Mouse (Mus musculus) forebrain, embryonic 15.5 days (tissue): ENCODE data around the gene Atg5. TPM values are rescaled to one million over a fixed set of nuclear protein-coding genes. Genes with fewer than 3 reads are reported as not detected.

Experiments used
- ATAC-seq: fragments of 200-750 bp; cut with Nextera tagmentation; replicated peaks from 2 replicates; pipeline ENCODE4 v1.8.0; 2017; ENCODE audit warnings: mild to moderate bottlenecking, moderate TSS enrichment, moderate library complexity
- H3K27ac ChIP-seq: fragments of 300-500 bp; sonication (generic); replicated peaks from 2 replicates; pipeline ENCODE4 v1.5.1; 2015; ENCODE audit warnings: mild to moderate bottlenecking, inconsistent platforms
- H3K27me3 ChIP-seq: fragments of 300-500 bp; sonication (generic); 2 replicates; pipeline ENCODE4 v1.6.1; 2015; ENCODE audit warnings: inconsistent platforms
- H3K36me3 ChIP-seq: fragments of 300-500 bp; sonication (generic); 2 replicates; pipeline ENCODE4 v1.6.1; 2015; ENCODE audit warnings: mild to moderate bottlenecking, inconsistent platforms
- H3K4me1 ChIP-seq: fragments of 300-500 bp; sonication (generic); 2 replicates; pipeline ENCODE4 v1.6.1; 2015; ENCODE audit warnings: inconsistent platforms
- H3K4me2 ChIP-seq: fragments of 300-500 bp; sonication (generic); replicated peaks from 2 replicates; pipeline ENCODE4 v1.6.1; 2015; ENCODE audit warnings: mild to moderate bottlenecking, inconsistent platforms
- H3K4me3 ChIP-seq: fragments of 300-500 bp; sonication (generic); 2 replicates; pipeline ENCODE4 v1.5.1; 2015; ENCODE audit warnings: mild to moderate bottlenecking, inconsistent platforms
- H3K9ac ChIP-seq: fragments of 300-500 bp; sonication (generic); replicated peaks from 2 replicates; pipeline ENCODE4 v1.6.1; 2015; ENCODE audit warnings: mild to moderate bottlenecking, inconsistent platforms
- H3K9me3 ChIP-seq: fragments of 300-500 bp; sonication (generic); 2 replicates; pipeline ENCODE4 v1.6.1; 2016; ENCODE audit warnings: inconsistent platforms
- WGBS: fragments of 180-500 bp; shearing (Covaris S2); methylation state at CpG from one replicate; pipeline ENCODE4 v1.1.7; 2015; ENCODE audit warnings: mixed read lengths; 5-methylcytosine and 5-hydroxymethylcytosine counted together
- polyA plus RNA-seq: library from polyadenylated mRNA; unstranded; fragments of >200 nt; fragmentation: Nextera tagmentation; extraction: Ambion mirVana; gene quantifications from 2 replicates; pipeline ENCODE4 v1.2.1, GENCODE M21; 2015

Atg5 gene
- polyA plus RNA-seq, 1 experiment from 2014 or later: 48.0 TPM

DNA sequence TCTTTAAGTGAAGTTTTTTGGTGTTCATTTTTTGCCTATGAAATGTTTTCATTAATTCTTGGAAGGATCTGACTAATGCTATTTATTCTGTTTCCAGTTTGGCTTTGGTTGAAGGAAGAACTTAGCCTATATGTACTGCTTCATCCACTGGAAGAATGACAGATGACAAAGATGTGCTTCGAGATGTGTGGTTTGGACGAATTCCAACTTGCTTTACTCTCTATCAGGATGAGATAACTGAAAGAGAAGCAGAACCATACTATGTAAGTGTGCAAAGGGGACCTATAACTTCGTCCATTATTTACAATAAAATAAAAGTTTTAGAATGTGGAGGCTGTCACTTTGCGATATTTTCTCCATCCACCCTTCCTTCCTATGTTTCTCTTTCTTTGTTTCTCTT, 17.8 kb downstream of the Atg5 start:
- 89% methylated on average over 4 of the region's 4 CpGs for WGBS
- H3K4me1 ChIP-seq: no peaks in the 10 kb centered on the region
- no peaks in the 10 kb centered on the region for H3K9me3 ChIP-seq
- no peak overlapping the region for H3K4me3 ChIP-seq
- H3K27ac ChIP-seq: no peak overlapping the region
- H3K36me3 ChIP-seq: peaks cover 28% of the 10 kb centered on the region
- ATAC-seq: no peak
- H3K27me3 ChIP-seq: no peaks in the 10 kb centered on the region
- H3K9ac ChIP-seq: no peak overlapping the region
- H3K4me2 ChIP-seq: no peak overlapping the region

DNA sequence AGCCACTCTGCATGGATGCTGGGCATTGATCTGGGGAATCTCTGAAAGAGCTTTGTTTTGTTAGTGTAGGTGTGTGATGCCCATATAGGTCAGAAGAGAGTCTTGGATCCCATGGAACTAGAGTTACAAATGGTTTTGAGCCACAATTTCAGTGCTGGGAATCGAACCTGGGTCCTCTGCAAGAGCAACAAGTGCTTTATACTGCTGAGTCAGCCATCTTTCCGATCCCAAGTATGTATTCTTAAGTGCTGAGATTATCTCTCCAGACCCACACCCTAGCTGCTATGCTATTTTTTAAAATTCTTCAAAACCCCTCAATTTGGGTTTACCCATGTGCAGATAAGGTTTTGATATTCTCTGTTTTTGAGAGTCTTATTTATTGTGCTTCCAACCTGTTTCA, 22.7 kb downstream of the Atg5 start:
- no peak for ATAC-seq
- WGBS: 93% methylated on average over 2 of the region's 2 CpGs
- Histone ChIP-seq H3K4me1 (no peaks in the 10 kb centered on the region), H3K4me2 (no peak overlapping the region), H3K36me3 (peaks cover 30% of the 10 kb centered on the region), H3K4me3 (no peak overlapping the region), H3K27ac (no peak overlapping the region), H3K9me3 (no peaks in the 10 kb centered on the region), H3K27me3 (no peaks in the 10 kb centered on the region), H3K9ac (no peak overlapping the region)

DNA sequence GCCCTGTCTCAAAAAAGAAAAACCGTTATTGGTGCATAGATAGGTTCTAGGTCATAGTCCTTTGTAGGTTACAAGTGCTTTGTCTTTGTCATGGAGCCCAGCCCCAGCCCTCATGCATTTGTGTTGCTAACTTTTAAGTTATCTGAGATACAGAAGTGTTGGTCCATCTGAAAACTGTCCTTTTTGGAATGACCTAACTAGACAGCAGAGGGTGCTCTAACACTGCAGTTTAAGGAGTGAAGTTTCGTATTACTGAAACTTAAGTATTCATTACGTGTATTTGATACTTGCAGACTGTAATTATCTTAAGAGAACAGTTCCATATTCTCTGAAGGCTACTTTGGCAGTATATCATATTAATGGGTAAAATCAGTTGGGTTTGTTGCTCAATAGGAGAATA, 24.0 kb downstream of the Atg5 start:
- no peak overlapping the region for H3K9ac ChIP-seq
- no peak; the same call in 1 of the 2 replicates for ATAC-seq
- H3K4me1 ChIP-seq: no peaks in the 10 kb centered on the region
- no peaks in the 10 kb centered on the region for H3K9me3 ChIP-seq
- no peak overlapping the region for H3K4me2 ChIP-seq
- H3K27ac ChIP-seq: no peak overlapping the region
- H3K4me3 ChIP-seq: no peak overlapping the region
- WGBS: 58% methylated on average over 3 of the region's 3 CpGs
- H3K36me3 ChIP-seq: peaks cover 24% of the 10 kb centered on the region
- H3K27me3 ChIP-seq: no peaks in the 10 kb centered on the region

DNA sequence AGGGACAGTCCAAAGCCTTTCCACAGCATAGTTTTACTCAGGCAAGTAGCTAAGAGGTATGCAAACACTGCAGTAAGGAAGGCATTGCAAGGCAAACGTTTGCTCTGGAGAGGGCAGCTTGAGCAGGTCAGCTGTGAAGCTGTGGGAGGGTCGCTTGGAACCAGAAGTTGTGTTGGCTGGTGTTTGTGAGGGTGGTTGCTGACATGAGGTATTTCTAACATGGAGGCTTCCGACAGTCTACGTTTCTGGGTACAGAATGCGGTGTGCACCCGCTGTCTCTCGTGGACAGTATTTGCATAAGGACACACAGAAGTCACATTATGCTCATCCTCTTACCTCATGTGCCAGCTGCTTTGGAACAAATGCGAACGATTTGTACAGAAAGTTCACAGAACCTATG, 31.0 kb downstream of the Atg5 start:
- no peak overlapping the region for H3K9ac ChIP-seq
- H3K4me3 ChIP-seq: no peak overlapping the region
- WGBS: 82% methylated on average over 9 of the region's 9 CpGs

DNA sequence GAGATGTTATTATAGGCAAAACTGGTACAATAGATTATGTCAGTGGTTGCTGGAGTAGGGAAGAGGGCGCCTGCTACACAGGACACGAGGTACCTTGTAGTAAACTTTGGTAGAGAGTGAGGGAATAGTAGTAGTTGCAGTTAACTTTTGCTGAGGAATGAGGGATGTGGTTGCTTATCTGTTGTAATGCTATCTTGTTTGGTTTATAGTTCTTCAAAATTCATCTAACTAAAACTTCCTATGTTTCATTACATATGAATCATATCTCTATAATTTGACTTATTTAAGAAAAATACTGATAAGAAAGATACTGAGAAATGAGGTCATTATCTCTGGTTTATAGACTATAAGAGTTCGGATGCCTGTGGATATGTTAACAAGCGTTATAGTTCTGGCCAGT, 31.9 kb downstream of the Atg5 start:
- no peak overlapping the region for H3K4me3 ChIP-seq
- H3K27me3 ChIP-seq: no peaks in the 10 kb centered on the region
- H3K4me2 ChIP-seq: no peak overlapping the region
- no peaks in the 10 kb centered on the region for H3K9me3 ChIP-seq
- ATAC-seq: no peak
- 95% methylated on average over 4 of the region's 4 CpGs for WGBS
- H3K9ac ChIP-seq: no peak overlapping the region
- no peak overlapping the region for H3K27ac ChIP-seq
- H3K36me3 ChIP-seq: peaks cover 10% of the 10 kb centered on the region; the same call in 1 of the 2 replicates
- no peaks in the 10 kb centered on the region for H3K4me1 ChIP-seq

More for the DNA sequence above, 31.0 kb downstream of the Atg5 start:
- Histone ChIP-seq H3K4me1 (no peaks in the 10 kb centered on the region), H3K9me3 (no peaks in the 10 kb centered on the region), H3K27me3 (no peaks in the 10 kb centered on the region), H3K36me3 (peaks cover 8% of the 10 kb centered on the region; the same call in 1 of the 2 replicates), H3K4me2 (no peak overlapping the region), H3K27ac (no peak overlapping the region)
- no peak for ATAC-seq

DNA sequence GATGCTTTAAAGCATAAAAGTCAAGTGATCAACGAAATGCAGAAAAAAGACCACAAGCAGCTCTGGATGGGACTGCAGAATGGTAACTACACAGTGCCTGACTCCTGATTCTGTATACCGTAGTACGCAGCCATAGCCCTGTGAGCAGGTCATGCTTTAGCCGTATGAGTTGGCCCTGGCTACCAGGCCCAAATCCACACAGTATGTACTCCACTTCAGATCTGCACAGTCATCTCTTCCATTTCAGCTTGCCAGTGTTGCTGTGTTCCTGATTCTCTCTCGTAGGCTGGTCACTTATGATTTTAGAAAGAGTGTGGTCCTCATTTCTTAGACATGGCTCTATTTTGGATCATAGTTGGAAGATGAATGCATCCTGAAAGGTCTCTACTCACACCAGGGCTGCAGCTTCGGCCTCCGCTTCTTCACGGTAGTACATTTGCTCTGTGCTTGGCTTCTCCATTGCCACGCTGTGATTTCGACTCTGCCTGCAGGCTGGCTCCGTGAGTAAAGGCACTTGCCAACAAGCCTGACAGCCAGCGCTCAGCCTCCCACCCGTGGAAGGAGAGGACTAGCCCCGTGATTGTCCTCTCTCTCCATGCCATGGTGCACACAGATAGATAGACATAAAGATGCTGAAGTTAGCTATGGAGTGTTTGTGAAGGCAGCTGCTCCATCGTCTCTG, 35.6 kb downstream of the Atg5 start:
- Histone ChIP-seq H3K4me1 (no peaks in the 10 kb centered on the region), H3K27ac (no peak overlapping the region), H3K9ac (no peak overlapping the region), H3K4me2 (no peak overlapping the region), H3K27me3 (no peaks in the 10 kb centered on the region), H3K36me3 (peaks cover 13% of the 10 kb centered on the region; the same call in 1 of the 2 replicates), H3K4me3 (no peak overlapping the region), H3K9me3 (no peaks in the 10 kb centered on the region)
- WGBS: 93% methylated on average over 15 of the region's 15 CpGs
- no peak for ATAC-seq

DNA sequence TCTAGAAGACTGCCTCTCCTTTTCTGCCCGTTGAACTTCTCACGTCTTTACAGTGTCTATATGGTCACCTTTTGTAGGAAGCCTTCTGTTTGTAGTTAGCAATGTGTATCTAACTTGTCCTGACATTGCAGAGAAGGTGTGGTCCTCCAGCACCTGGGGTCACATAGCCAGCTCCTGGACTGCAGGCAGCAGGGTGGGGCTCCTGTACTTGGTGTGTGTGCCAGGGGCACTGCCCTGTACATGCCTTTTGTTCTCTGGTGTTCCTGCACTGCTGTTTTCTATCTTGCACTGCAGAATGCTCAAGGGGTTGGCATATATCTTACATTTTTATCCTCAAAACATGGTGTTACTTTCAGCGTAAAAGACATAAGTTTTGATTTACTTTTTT, 36.2 kb downstream of the Atg5 start:
- Histone ChIP-seq H3K36me3 (peaks cover 13% of the 10 kb centered on the region; the same call in 1 of the 2 replicates), H3K27ac (no peak overlapping the region), H3K9ac (no peak overlapping the region), H3K4me3 (no peak overlapping the region), H3K4me1 (no peaks in the 10 kb centered on the region), H3K9me3 (no peaks in the 10 kb centered on the region), H3K4me2 (no peak overlapping the region), H3K27me3 (no peaks in the 10 kb centered on the region)
- no peak for ATAC-seq
- 94% methylated on average over 3 of the region's 3 CpGs for WGBS

DNA sequence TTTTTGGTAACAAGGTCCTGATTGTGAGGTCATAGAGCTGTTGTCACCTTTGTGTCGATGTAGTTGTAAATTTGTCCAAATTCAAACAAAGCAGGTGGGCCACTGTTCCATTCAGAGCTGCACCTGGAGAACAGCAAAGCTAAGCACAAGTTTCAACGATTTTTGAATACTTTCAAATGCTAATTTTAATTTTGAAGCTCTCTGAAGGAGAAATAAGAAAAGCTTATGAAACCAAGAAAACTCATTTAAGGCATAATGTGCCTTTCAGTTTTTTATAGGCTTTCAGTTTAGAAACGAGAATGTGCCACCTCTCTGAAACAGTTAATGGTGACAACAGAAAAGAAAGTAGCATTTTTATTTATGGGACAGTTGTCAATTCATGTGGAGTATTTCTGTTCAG, 36.7 kb downstream of the Atg5 start:
- no peak overlapping the region for H3K27ac ChIP-seq
- peaks cover 13% of the 10 kb centered on the region; the same call in 1 of the 2 replicates for H3K36me3 ChIP-seq
- no peak for ATAC-seq
- no peak overlapping the region for H3K9ac ChIP-seq
- no peak overlapping the region for H3K4me2 ChIP-seq
- no peaks in the 10 kb centered on the region for H3K4me1 ChIP-seq
- no peaks in the 10 kb centered on the region for H3K9me3 ChIP-seq
- no peaks in the 10 kb centered on the region for H3K27me3 ChIP-seq
- H3K4me3 ChIP-seq: no peak overlapping the region
- WGBS: 62% methylated on average over 3 of the region's 3 CpGs

DNA sequence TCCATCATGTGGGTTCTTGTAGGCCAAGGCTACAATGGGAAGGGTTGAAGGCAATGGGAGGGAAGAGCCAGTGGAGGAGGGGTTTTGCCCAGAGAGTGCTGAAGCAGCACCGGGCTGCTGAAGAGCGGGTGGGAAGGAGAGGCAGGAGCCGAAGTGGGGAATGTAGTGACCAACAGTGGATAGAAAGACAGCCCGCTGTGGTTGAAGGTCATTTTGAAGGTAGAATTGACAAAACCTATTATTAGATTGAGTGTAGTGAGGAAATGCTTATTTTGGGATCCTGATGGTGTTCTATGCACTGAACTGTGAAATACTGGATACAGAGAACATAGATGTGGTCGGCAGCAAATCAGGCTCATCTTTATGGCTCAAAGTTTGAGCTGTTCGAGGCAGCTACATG, 38.1 kb downstream of the Atg5 start:
- H3K4me3 ChIP-seq: no peak overlapping the region
- H3K27me3 ChIP-seq: no peaks in the 10 kb centered on the region
- H3K36me3 ChIP-seq: peaks cover 13% of the 10 kb centered on the region; the same call in 1 of the 2 replicates
- no peak overlapping the region for H3K4me2 ChIP-seq
- 92% methylated on average over 6 of the region's 6 CpGs for WGBS
- no peak overlapping the region for H3K27ac ChIP-seq
- no peaks in the 10 kb centered on the region for H3K4me1 ChIP-seq
- no peak overlapping the region for H3K9ac ChIP-seq
- ATAC-seq: no peak
- no peaks in the 10 kb centered on the region for H3K9me3 ChIP-seq

DNA sequence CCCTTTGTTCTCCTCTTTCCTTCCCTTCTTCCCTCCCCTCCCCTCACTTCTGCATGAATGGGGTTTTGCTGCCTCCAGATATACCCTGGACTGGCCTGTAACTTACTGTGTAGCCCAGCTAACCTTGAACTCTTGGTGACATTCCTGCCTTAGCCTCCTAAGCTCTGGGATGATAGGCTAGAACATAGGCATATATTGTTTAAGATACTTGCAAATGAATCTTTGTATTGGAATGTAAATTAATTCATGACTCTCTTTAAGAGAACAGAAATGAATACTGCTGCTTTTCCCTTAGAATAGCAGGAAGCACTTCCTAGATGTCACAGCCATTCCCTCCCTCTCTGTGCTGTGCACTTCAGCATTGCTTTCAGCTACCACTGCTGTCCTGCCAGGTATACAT, 40.1 kb downstream of the Atg5 start:
- no peak for ATAC-seq
- no peak overlapping the region for H3K4me2 ChIP-seq

DNA sequence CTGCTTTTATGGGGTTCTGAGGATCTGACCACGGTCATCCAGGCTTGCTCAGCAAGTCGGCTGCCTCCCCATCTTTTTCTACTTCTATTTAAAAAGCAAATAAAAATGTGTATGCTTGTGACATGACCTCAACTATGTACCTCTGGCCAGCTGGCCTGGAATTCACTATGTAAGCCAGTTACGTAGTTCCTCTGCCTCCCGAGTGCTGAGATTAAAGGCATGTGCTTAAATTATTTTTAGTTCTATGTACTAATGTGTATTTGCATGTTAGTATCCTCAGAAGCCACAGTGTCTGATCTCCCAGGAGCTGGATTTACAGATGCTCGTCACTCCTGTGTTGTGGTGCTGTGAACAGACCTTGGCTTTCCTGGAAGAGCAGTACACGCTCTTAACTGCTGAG, 41.1 kb downstream of the Atg5 start:
- ATAC-seq: no peak
- no peaks in the 10 kb centered on the region for H3K9me3 ChIP-seq
- no peaks in the 10 kb centered on the region for H3K27me3 ChIP-seq
- H3K27ac ChIP-seq: no peak overlapping the region
- H3K36me3 ChIP-seq: peaks cover 4% of the 10 kb centered on the region; the same call in 1 of the 2 replicates
- no peak overlapping the region for H3K4me2 ChIP-seq
- H3K9ac ChIP-seq: no peak overlapping the region
- H3K4me1 ChIP-seq: no peaks in the 10 kb centered on the region
- no peak overlapping the region for H3K4me3 ChIP-seq
- 94% methylated on average over 6 of the region's 6 CpGs for WGBS

More for the DNA sequence above, 40.1 kb downstream of the Atg5 start:
- H3K4me3 ChIP-seq: no peak overlapping the region
- peaks cover 13% of the 10 kb centered on the region; the same call in 1 of the 2 replicates for H3K36me3 ChIP-seq
- H3K27ac ChIP-seq: no peak overlapping the region
- H3K4me1 ChIP-seq: no peaks in the 10 kb centered on the region
- H3K9me3 ChIP-seq: no peaks in the 10 kb centered on the region
- H3K27me3 ChIP-seq: no peaks in the 10 kb centered on the region
- no peak overlapping the region for H3K9ac ChIP-seq

DNA sequence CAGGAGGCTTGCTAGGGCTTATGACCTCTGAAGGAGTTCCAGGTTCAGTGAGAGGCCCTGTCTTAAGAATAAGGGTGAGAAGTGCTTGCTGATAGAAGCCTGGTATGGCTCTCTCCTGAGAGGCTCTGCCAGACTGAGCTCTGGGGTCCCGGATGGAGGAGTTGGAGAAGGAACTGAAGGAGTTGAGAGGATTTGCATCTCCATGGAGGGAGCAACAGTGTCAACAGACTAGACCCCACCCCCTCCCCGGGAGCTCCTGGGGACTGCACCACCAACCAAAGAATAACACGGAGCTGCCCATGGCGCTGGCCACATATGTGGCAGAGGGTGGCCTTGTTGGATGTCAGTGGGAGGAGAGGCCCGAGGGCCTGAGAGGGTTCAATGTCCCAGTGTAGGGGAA, 47.1 kb downstream of the Atg5 start:
- Histone ChIP-seq H3K4me2 (no peak overlapping the region), H3K27ac (no peak overlapping the region), H3K9ac (no peak overlapping the region), H3K9me3 (no peaks in the 10 kb centered on the region), H3K36me3 (no peaks in the 10 kb centered on the region), H3K4me1 (no peaks in the 10 kb centered on the region), H3K4me3 (no peak overlapping the region), H3K27me3 (no peaks in the 10 kb centered on the region)
- WGBS: 43% methylated on average over 5 of the region's 5 CpGs
- no peak for ATAC-seq
